Mouse (Mus musculus) heart, embryonic 11.5 days (tissue): Measurements from ENCODE around the gene L3mbtl3. TPM values are rescaled to one million over a fixed set of nuclear protein-coding genes. Genes with fewer than 3 reads are reported as not detected.

ENCODE experiments used
- ATAC-seq: fragments of 200-750 bp; cut with Nextera tagmentation; replicated peaks from 2 replicates; pipeline ENCODE4 v1.8.0; 2017; ENCODE audit warnings: moderate library complexity; ENCODE audit not compliant: insufficient number of reproducible peaks, low FRiP score, low TSS enrichment
- H3K27ac ChIP-seq: fragments of 300-500 bp; sonication (generic); 2 replicates; pipeline ENCODE4 v1.5.1; 2014; ENCODE audit warnings: mild to moderate bottlenecking, low read depth, low read length
- H3K27me3 ChIP-seq: fragments of 300-500 bp; sonication (generic); 2 replicates; pipeline ENCODE4 v1.6.1; 2014; ENCODE audit warnings: mild to moderate bottlenecking, low read length, mixed read lengths; ENCODE audit not compliant: control insufficient read depth, insufficient read depth
- H3K36me3 ChIP-seq: fragments of 300-500 bp; sonication (generic); 2 replicates; pipeline ENCODE4 v1.6.1; 2014; ENCODE audit warnings: mild to moderate bottlenecking, low read length, moderate library complexity, mixed read lengths; ENCODE audit not compliant: control insufficient read depth, insufficient read depth
- H3K4me1 ChIP-seq: fragments of 300-500 bp; sonication (generic); 2 replicates; pipeline ENCODE4 v1.6.1; 2014; ENCODE audit warnings: low read length; ENCODE audit not compliant: control insufficient read depth, insufficient read depth
- H3K4me2 ChIP-seq: fragments of 300-500 bp; sonication (generic); 2 replicates; pipeline ENCODE4 v1.6.1; 2014; ENCODE audit warnings: mild to moderate bottlenecking, moderate library complexity
- H3K4me3 ChIP-seq: fragments of 300-500 bp; sonication (generic); 2 replicates; pipeline ENCODE4 v1.5.1; 2014; ENCODE audit warnings: low read depth, low read length
- H3K9ac ChIP-seq: fragments of 300-500 bp; sonication (generic); 2 replicates; pipeline ENCODE4 v1.6.1; 2014; ENCODE audit warnings: mild to moderate bottlenecking, low read depth, low read length, moderate library complexity
- H3K9me3 ChIP-seq: fragments of 300-500 bp; sonication (generic); replicated peaks from 2 replicates; pipeline ENCODE4 v1.6.1; 2016; ENCODE audit warnings: low read length; ENCODE audit not compliant: control insufficient read depth
- WGBS: fragments of 180-500 bp; shearing (Covaris S2); extraction: QIAGEN DNeasy Blood & Tissue Kit; methylation state at CpG from one replicate; pipeline ENCODE4 v1.1.7; 2014; ENCODE audit not compliant: insufficient replicate concordance; 5-methylcytosine and 5-hydroxymethylcytosine counted together
- polyA plus RNA-seq: library from polyadenylated mRNA; unstranded; fragments of >200 nt; fragmentation: Nextera tagmentation; extraction: Ambion mirVana; gene quantifications from 2 replicates; pipeline ENCODE4 v1.2.1, GENCODE M21; 2014

The L3mbtl3 gene
- 11.4 and 12.4 TPM in 2 replicates for polyA plus RNA-seq

- H3K4me2 ChIP-seq = peak within 1 kb of the TSS; percentile 89
- WGBS = 2% methylated on average over 42 of the region's 42 CpGs
Observed at GRCm38 (mm10) chr10:26375790-26376545, at the start of gene L3mbtl3. L3mbtl3 (minus strand) TSS chr10:26375971.

GRCm38 (mm10) chr10:26421168-26421567 is 45.4 kb upstream of the L3mbtl3 start:
- Histone ChIP-seq H3K4me2 (no peak overlapping the region), H3K9me3 (no peaks in the 10 kb centered on the region), H3K4me3 (no peak overlapping the region), H3K4me1 (no peaks in the 10 kb centered on the region), H3K27me3 (no peaks in the 10 kb centered on the region), H3K36me3 (no peaks in the 10 kb centered on the region), H3K9ac (no peak overlapping the region), H3K27ac (no peak overlapping the region)
- no peak for ATAC-seq
- 71% methylated on average over 2 of the region's 2 CpGs for WGBS

More at GRCm38 (mm10) chr10:26375790-26376545, at the start of gene L3mbtl3:
- Histone ChIP-seq H3K9me3 (no peaks in the 10 kb centered on the region), H3K9ac (peak within 1 kb of the TSS; percentile 90), H3K4me1 (no peaks in the 10 kb centered on the region; the same call in 1 of the 2 replicates), H3K27ac (peak within 1 kb of the TSS; percentile 82), H3K36me3 (no peaks in the 10 kb centered on the region), H3K27me3 (no peaks in the 10 kb centered on the region), H3K4me3 (peak within 1 kb of the TSS; percentile 87)
- ATAC-seq = peak; percentile 59

GRCm38 (mm10) chr10:26388656-26389055 is 12.9 kb upstream of the L3mbtl3 start:
- ATAC-seq = no peak
- no peaks in the 10 kb centered on the region for H3K36me3 ChIP-seq
- no peak overlapping the region for H3K9ac ChIP-seq
- no peak overlapping the region for H3K27ac ChIP-seq
- no peak overlapping the region for H3K4me3 ChIP-seq
- no peak overlapping the region for H3K4me2 ChIP-seq
- no peaks in the 10 kb centered on the region for H3K9me3 ChIP-seq
- no peaks in the 10 kb centered on the region for H3K27me3 ChIP-seq
- no peaks in the 10 kb centered on the region for H3K4me1 ChIP-seq

GRCm38 (mm10) chr10:26377332-26377602 is 1.5 kb upstream of the L3mbtl3 start:
- no peak for ATAC-seq
- Histone ChIP-seq H3K9ac (no peak overlapping the region), H3K36me3 (no peaks in the 10 kb centered on the region), H3K4me2 (no peak overlapping the region), H3K4me3 (no peak overlapping the region), H3K27ac (no peak overlapping the region), H3K27me3 (no peaks in the 10 kb centered on the region), H3K4me1 (no peaks in the 10 kb centered on the region; the same call in 1 of the 2 replicates), H3K9me3 (no peaks in the 10 kb centered on the region)
- WGBS = 79% methylated on average over 6 of the region's 6 CpGs

GRCm38 (mm10) chr10:26376546-26377331 is 968 bp upstream of the L3mbtl3 start:
- no peaks in the 10 kb centered on the region for H3K36me3 ChIP-seq
- ATAC-seq = no peak
- WGBS = 41% methylated on average over 10 of the region's 10 CpGs
- H3K9me3 ChIP-seq = no peaks in the 10 kb centered on the region
- H3K9ac ChIP-seq = peak overlapping the region; percentile 90; the same call in 1 of the 2 replicates
- no peaks in the 10 kb centered on the region; the same call in 1 of the 2 replicates for H3K4me1 ChIP-seq
- H3K27ac ChIP-seq = no peak overlapping the region
- peak overlapping the region; percentile 87 for H3K4me3 ChIP-seq
- peak overlapping the region; percentile 89 for H3K4me2 ChIP-seq
- H3K27me3 ChIP-seq = no peaks in the 10 kb centered on the region

- WGBS = under 1% methylated on average over 21 of the region's 30 CpGs
- Histone ChIP-seq H3K36me3 (no peaks in the 10 kb centered on the region), H3K4me2 (peak overlapping the region; percentile 89), H3K27me3 (no peaks in the 10 kb centered on the region), H3K9me3 (no peaks in the 10 kb centered on the region), H3K4me3 (peak overlapping the region; percentile 87), H3K4me1 (no peaks in the 10 kb centered on the region; the same call in 1 of the 2 replicates), H3K27ac (peak overlapping the region; percentile 82), H3K9ac (peak overlapping the region; percentile 90)
- ATAC-seq = peak; percentile 19; the same call in 1 of the 2 replicates
Observed at GRCm38 (mm10) chr10:26375351-26375751, 420 bp downstream of the L3mbtl3 start.

- under 1% methylated on average over 95 of the region's 101 CpGs for WGBS
- peak; percentile 32 for ATAC-seq
Observed at GRCm38 (mm10) chr10:26374436-26375311, 1.1 kb downstream of the L3mbtl3 start.

GRCm38 (mm10) chr10:26373951-26374435 is 1.8 kb downstream of the L3mbtl3 start:
- no peaks in the 10 kb centered on the region for H3K36me3 ChIP-seq
- peak overlapping the region; percentile 90 for H3K9ac ChIP-seq
- ATAC-seq = peak; percentile 37; the same call in 1 of the 2 replicates
- no peaks in the 10 kb centered on the region for H3K27me3 ChIP-seq
- no peaks in the 10 kb centered on the region; the same call in 1 of the 2 replicates for H3K4me1 ChIP-seq
- H3K4me2 ChIP-seq = peak overlapping the region; percentile 89
- under 1% methylated on average over 71 of the region's 71 CpGs for WGBS
- H3K9me3 ChIP-seq = no peaks in the 10 kb centered on the region
- H3K27ac ChIP-seq = peak overlapping the region; percentile 82
- H3K4me3 ChIP-seq = peak overlapping the region; percentile 87

More at GRCm38 (mm10) chr10:26374436-26375311, 1.1 kb downstream of the L3mbtl3 start:
- Histone ChIP-seq H3K4me3 (peak overlapping the region; percentile 87), H3K27me3 (no peaks in the 10 kb centered on the region), H3K36me3 (no peaks in the 10 kb centered on the region), H3K4me2 (peak overlapping the region; percentile 89), H3K9ac (peak overlapping the region; percentile 90), H3K9me3 (no peaks in the 10 kb centered on the region), H3K27ac (peak overlapping the region; percentile 82), H3K4me1 (no peaks in the 10 kb centered on the region; the same call in 1 of the 2 replicates)
